Mouse (Mus musculus): Measurements from ENCODE around the gene Zmynd11.
A peak's percentile ranks its signal among the peaks of the same experiment; 100 is the strongest.

The Zmynd11 gene

GRCm38 (mm10) chr13:9713462-9714134 lies 51.5 kb downstream of the Zmynd11 start:
- peak in 1 of 2 experiments; percentile 9 for DNase-seq (ENCODE audit: low spot score in 2 of 2)

- no peak for DNase-seq (ENCODE audit: low spot score in 2 of 2)
Measured at GRCm38 (mm10) chr13:9712971-9713370, 52.2 kb downstream of the Zmynd11 start.

- peak in 1 of 2 experiments; percentile 9 for DNase-seq (ENCODE audit: low spot score in 2 of 2)
Measured at GRCm38 (mm10) chr13:9712409-9712808, 52.7 kb downstream of the Zmynd11 start.

GRCm38 (mm10) chr13:9708433-9709240 lies 56.5 kb downstream of the Zmynd11 start:
- peak in 1 of 2 experiments; percentile 11 for DNase-seq (ENCODE audit: low spot score in 2 of 2)

GRCm38 (mm10) chr13:9706720-9707119 lies 58.4 kb downstream of the Zmynd11 start:
- peak in 1 of 2 experiments; percentile 14 for DNase-seq (ENCODE audit: low spot score in 2 of 2)

- peak in 1 of 2 experiments; percentile 22 for DNase-seq (ENCODE audit: low spot score in 2 of 2)
Measured at GRCm38 (mm10) chr13:9702615-9703235, 62.4 kb downstream of the Zmynd11 start.

GRCm38 (mm10) chr13:9697340-9697739 lies 67.8 kb downstream of the Zmynd11 start:
- DNase-seq (ENCODE audit: low spot score in 2 of 2) = no peak

- DNase-seq (ENCODE audit: low spot score in 2 of 2) = no peak
Measured at GRCm38 (mm10) chr13:9695809-9696208, 69.3 kb downstream of the Zmynd11 start.

- no peak for DNase-seq (ENCODE audit: low spot score in 2 of 2)
Measured at GRCm38 (mm10) chr13:9695403-9695802, 69.7 kb downstream of the Zmynd11 start.

- no peak for DNase-seq (ENCODE audit: low spot score in 2 of 2)
Measured at GRCm38 (mm10) chr13:9694651-9695050, 70.5 kb downstream of the Zmynd11 start.

GRCm38 (mm10) chr13:9692876-9693275 lies 72.3 kb downstream of the Zmynd11 start:
- no peak for DNase-seq (ENCODE audit: low spot score in 2 of 2)

GRCm38 (mm10) chr13:9689366-9689765 lies 75.8 kb downstream of the Zmynd11 start:
- no peak for DNase-seq (ENCODE audit: low spot score in 2 of 2)

- no peak for DNase-seq (ENCODE audit: low spot score in 2 of 2)
Measured at GRCm38 (mm10) chr13:9686765-9687164, 78.4 kb downstream of the Zmynd11 start.

GRCm38 (mm10) chr13:9686261-9686660 lies 78.9 kb downstream of the Zmynd11 start:
- no peak for DNase-seq (ENCODE audit: low spot score in 2 of 2)

- DNase-seq (ENCODE audit: low spot score in 2 of 2) = peak in 1 of 2 experiments; percentile 20
Measured at GRCm38 (mm10) chr13:9684153-9684923, 80.8 kb downstream of the Zmynd11 start.

- peak in 1 of 2 experiments; percentile 22 for DNase-seq (ENCODE audit: low spot score in 2 of 2)
Measured at GRCm38 (mm10) chr13:9683280-9683679, 81.8 kb downstream of the Zmynd11 start.

- peak in 1 of 2 experiments; percentile 8 for DNase-seq (ENCODE audit: low spot score in 2 of 2)
Measured at GRCm38 (mm10) chr13:9681492-9681891, 83.6 kb downstream of the Zmynd11 start.

- no peak for DNase-seq (ENCODE audit: low spot score in 2 of 2)
Measured at GRCm38 (mm10) chr13:9674126-9674525, 91.0 kb downstream of the Zmynd11 start.

GRCm38 (mm10) chr13:9669246-9669645 lies 95.9 kb downstream of the Zmynd11 start:
- no peak for DNase-seq (ENCODE audit: low spot score in 2 of 2)

GRCm38 (mm10) chr13:9667954-9668496 lies 97.1 kb downstream of the Zmynd11 start:
- no peak for DNase-seq (ENCODE audit: low spot score in 2 of 2)

GRCm38 (mm10) chr13:9663593-9663992 lies 101.5 kb downstream of the Zmynd11 start:
- no peak for DNase-seq (ENCODE audit: low spot score in 2 of 2)
